Mouse (Mus musculus) G1E (cell line): ENCODE results near the gene Kif5c.

Experiments used
- CTCF ChIP-seq: IDR thresholded peaks from 2 replicates; pipeline ENCODE4 v1.5.1; 2012; ENCODE audit warnings: low read depth, low read length, inconsistent platforms, mixed read lengths
- GATA2 ChIP-seq: IDR thresholded peaks from 2 replicates; pipeline ENCODE4 v1.6.1; 2012; ENCODE audit warnings: low read depth, low read length, inconsistent platforms, borderline replicate concordance

GRCm38 (mm10) chr2:49744251-49745093, 125.4 kb downstream of the Kif5c start:
- no peak for TF ChIP-seq CTCF
- TF ChIP-seq GATA2 = no peak
